Mouse (Mus musculus) left cerebral cortex, adult 2 months (tissue): ENCODE results near the gene Nop9. TPM values are rescaled to one million over a fixed set of nuclear protein-coding genes. Genes with fewer than 3 reads are reported as not detected.

ENCODE experiments used
- DNase-seq, 2 experiments: peaks; one replicate each; pipeline ENCODE4 v3.0.0; 2021 to 2022; ENCODE audit warnings: low spot score in 2 of 2, mixed read lengths in 1 of 2; ENCODE audit errors: extremely low spot score in 1 of 2
- H3K27ac ChIP-seq: fragments of 200-600 bp; 2 replicates; pipeline ENCODE4 v1.8.1; 2022
- H3K4me3 ChIP-seq: fragments of 200-600 bp; 2 replicates; pipeline ENCODE4 v1.8.1; 2022
- CTCF ChIP-seq: fragments of 200-600 bp; IDR thresholded peaks from 2 replicates; pipeline ENCODE4 v1.8.1; 2022; ENCODE audit warnings: antibody characterized with exemption, mild to moderate bottlenecking, moderate library complexity
- intact Hi-C: fragments of 180-260 bp; cut with DNase I; formaldehyde crosslinking; loops from one replicate; pipeline ENCODE4 v1.15.1; 2025
- total RNA-seq, 2 experiments: library from RNA; stranded (reverse); gene quantifications; 2 replicates each; pipeline ENCODE4 v1.2.3; 2021

Gene Nop9
- total RNA-seq, 2 experiments from 2014 or later, result 9.6 to 12.9 TPM

- no peak for TF ChIP-seq CTCF
- intact Hi-C loops, result loop anchor here (5.0 kb wide), 1 partner anchor 141 kb away; the partner anchor contains the start of gene Sdr39u1
- peak within 1 kb of the TSS; percentile 53 for H3K4me3 ChIP-seq
Observed at GRCm38 (mm10) chr14:55761163-55761562, 15.7 kb downstream of the Nop9 start, which contains the start of gene Ltb4r2. Gene Ltb4r2 (plus strand): TSS chr14:55761428.

GRCm38 (mm10) chr14:55762001-55762821 is 16.7 kb downstream of the Nop9 start:
- H3K27ac ChIP-seq, result peak overlapping the region; percentile 25
- peak; percentile 25 to 40 for DNase-seq
- intact Hi-C loops, result loop anchor here (5.0 kb wide), 1 partner anchor 140 kb away; the partner anchor contains the start of gene Sdr39u1
- peak; percentile 54 for TF ChIP-seq CTCF
- H3K4me3 ChIP-seq, result peak overlapping the region; percentile 53

More at GRCm38 (mm10) chr14:55761163-55761562, 15.7 kb downstream of the Nop9 start, which contains the start of gene Ltb4r2:
- DNase-seq, result no peak
- H3K27ac ChIP-seq, result peak within 1 kb of the TSS; percentile 25

- no peak for DNase-seq
- H3K27ac ChIP-seq, result 0 out of 2 replicates have a peak overlapping the region, but pooled peaks have one; percentile 8
- TF ChIP-seq CTCF, result no peak
- no peak overlapping the region for H3K4me3 ChIP-seq
- intact Hi-C loops, result loop anchor here (5.0 kb wide), 1 partner anchor 139 kb away; the partner anchor contains the start of gene Sdr39u1
Observed at GRCm38 (mm10) chr14:55763166-55763565, 17.7 kb downstream of the Nop9 start.

GRCm38 (mm10) chr14:55765696-55766095 is 20.2 kb downstream of the Nop9 start, which contains the start of gene Ltb4r1:
Gene Ltb4r1 (plus strand): TSS chr14:55765962.
- intact Hi-C loops, result no loop called here
- TF ChIP-seq CTCF, result no peak

GRCm38 (mm10) chr14:55767519-55768414 is 22.3 kb downstream of the Nop9 start:
- no peak overlapping the region for H3K27ac ChIP-seq
- peak in 1 of 2 experiments; percentile 54 for DNase-seq
- peak; percentile 56 for TF ChIP-seq CTCF
- H3K4me3 ChIP-seq, result peak overlapping the region; percentile 43
- intact Hi-C loops, result no loop called here

More at GRCm38 (mm10) chr14:55765696-55766095, 20.2 kb downstream of the Nop9 start, which contains the start of gene Ltb4r1:
- Histone ChIP-seq H3K27ac (no peak within 1 kb of the TSS), H3K4me3 (no peak within 1 kb of the TSS)
- DNase-seq, result no peak

- no peak for DNase-seq
- Histone ChIP-seq H3K4me3 (no peak overlapping the region), H3K27ac (no peak overlapping the region)
- TF ChIP-seq CTCF, result no peak
- intact Hi-C loops, result no loop called here
Observed at GRCm38 (mm10) chr14:55768555-55768954, 23.1 kb downstream of the Nop9 start.

GRCm38 (mm10) chr14:55769087-55769703 is 23.7 kb downstream of the Nop9 start:
- H3K27ac ChIP-seq, result no peak overlapping the region
- TF ChIP-seq CTCF, result no peak
- H3K4me3 ChIP-seq, result no peak overlapping the region
- DNase-seq, result no peak
- intact Hi-C loops, result no loop called here

- H3K4me3 ChIP-seq, result no peak overlapping the region
- no peak overlapping the region for H3K27ac ChIP-seq
- intact Hi-C loops, result no loop called here
- no peak for DNase-seq
- TF ChIP-seq CTCF, result no peak
Observed at GRCm38 (mm10) chr14:55776711-55777110, 31.2 kb downstream of the Nop9 start.

GRCm38 (mm10) chr14:55777176-55777575 is 31.7 kb downstream of the Nop9 start:
- TF ChIP-seq CTCF, result no peak

GRCm38 (mm10) chr14:55777806-55778205 is 32.3 kb downstream of the Nop9 start:
- intact Hi-C loops, result no loop called here

More at GRCm38 (mm10) chr14:55777176-55777575, 31.7 kb downstream of the Nop9 start:
- H3K27ac ChIP-seq, result no peak overlapping the region
- no peak overlapping the region for H3K4me3 ChIP-seq
- DNase-seq, result no peak
- intact Hi-C loops, result no loop called here

GRCm38 (mm10) chr14:55778686-55779085 is 33.2 kb downstream of the Nop9 start:
- intact Hi-C loops, result no loop called here
- peak in 1 of 2 experiments; percentile 7 for DNase-seq
- H3K4me3 ChIP-seq, result no peak overlapping the region
- no peak overlapping the region for H3K27ac ChIP-seq
- TF ChIP-seq CTCF, result no peak

More at GRCm38 (mm10) chr14:55777806-55778205, 32.3 kb downstream of the Nop9 start:
- H3K4me3 ChIP-seq, result no peak overlapping the region
- no peak overlapping the region for H3K27ac ChIP-seq
- no peak for DNase-seq
- no peak for TF ChIP-seq CTCF
